Mouse (Mus musculus) cerebellum, adult 11-12 months (tissue): Measurements from ENCODE around the gene Fam69b.
"Not testable (repeated sequence)": the region's sequence is repeated elsewhere in the genome, so short reads cannot be mapped to it uniquely, and the experiment has no call there.

ENCODE experiments used
- DNase-seq: peaks from one replicate; pipeline ENCODE4 v3.0.0; 2022

Gene Fam69b

DNA sequence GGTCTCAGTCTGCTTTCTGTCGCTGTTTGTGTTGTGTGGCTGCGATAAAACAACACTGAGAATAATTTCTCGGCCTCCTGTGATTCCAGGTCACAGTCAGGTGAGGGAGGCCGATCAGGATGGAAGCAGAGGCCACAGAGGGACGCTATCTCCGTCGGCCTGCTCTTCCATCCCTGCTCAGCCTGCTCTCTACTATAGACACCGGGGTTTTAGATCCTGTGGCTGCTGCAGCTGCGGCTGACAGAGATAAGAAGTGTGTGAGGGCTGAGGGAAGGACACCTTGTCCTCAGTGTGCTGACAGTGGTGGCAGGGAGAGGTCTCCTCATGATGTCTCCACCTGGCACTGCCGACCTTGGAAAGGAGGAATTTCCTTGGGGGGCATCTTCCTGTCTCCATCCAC lies 34.9 kb downstream of the Fam69b start:
- DNase-seq = no peak

DNA sequence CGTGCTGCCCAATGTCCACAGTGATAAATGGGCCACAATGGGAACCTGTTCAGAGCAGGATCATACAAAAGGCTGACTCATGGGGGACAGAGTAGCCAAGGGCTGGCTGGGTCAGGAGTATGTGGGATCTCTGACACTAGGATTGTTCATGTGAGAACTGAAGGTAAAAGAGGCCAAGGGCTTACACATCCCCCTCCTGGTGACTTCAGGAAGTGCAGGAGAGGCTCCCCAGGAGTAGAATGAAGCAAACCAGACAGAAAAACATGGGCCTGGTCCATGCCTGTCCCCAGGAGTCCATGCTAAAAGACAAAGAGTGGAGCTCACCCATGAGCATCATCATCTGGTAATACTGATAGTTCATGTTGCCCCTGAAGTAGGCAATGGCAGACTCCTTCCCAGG lies 35.3 kb downstream of the Fam69b start:
- DNase-seq = not testable (repeated sequence)

DNA sequence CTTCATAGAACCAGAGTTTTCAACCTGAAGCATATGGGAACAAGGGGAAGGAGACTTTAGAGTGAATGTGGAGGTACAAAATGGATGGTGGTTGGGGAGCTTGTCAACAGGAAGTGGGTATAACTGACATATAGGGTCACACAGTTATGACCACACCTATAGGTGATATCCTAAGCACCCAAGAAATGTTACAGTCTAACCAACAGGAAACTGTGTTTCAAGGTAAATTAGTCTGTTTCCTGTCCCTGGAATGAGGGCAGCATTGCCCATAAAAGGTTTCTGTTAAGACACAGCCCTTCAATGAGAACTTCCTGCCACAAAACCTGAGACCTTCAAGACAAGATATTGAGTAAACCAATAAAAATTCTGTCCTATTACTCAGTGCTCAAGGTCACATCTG lies 40.5 kb downstream of the Fam69b start:
- DNase-seq = no peak

DNA sequence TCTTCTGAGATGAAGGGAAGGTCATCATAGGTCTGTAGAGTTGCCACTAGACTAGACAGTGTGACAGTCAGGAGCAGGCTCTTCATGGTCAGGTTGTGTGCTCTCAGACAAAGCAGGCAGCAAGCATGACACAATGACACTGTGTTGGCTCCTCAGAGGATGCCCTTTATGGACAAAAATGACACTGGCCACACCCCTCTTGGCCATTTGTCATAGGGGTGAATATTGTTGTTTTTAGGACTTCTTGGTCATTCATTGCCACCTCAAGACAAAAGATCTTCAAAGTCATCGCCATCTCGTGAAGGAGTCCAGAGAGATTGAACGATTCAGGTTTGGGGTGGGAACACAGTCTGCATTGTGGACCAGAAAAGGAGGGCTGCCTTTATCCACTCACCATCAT lies 42.9 kb downstream of the Fam69b start, which contains the start of gene Lcn4:
TSS of gene Lcn4 (minus strand) at position 101 of the 400 bp plus-strand sequence.
- no peak for DNase-seq
